Mouse (Mus musculus): ENCODE measurements around the gene Adcy9.

- TF ChIP-seq CTCF (IDR thresholded peaks at IDR 0.05; ENCODE audit: low read depth) (no peak), EP300 (IDR thresholded peaks at IDR 0.05; ENCODE audit: low read depth) (no peak)
Observed at GRCm38 (mm10) chr16:4367930-4368329, 52.4 kb downstream of the Adcy9 start.
